Mouse (Mus musculus): Measurements from ENCODE around the gene Col10a1.
"Not testable (repeated sequence)": the region's sequence is repeated elsewhere in the genome, so short reads cannot be mapped to it uniquely, and the experiment has no call there.

Col10a1 gene

DNA sequence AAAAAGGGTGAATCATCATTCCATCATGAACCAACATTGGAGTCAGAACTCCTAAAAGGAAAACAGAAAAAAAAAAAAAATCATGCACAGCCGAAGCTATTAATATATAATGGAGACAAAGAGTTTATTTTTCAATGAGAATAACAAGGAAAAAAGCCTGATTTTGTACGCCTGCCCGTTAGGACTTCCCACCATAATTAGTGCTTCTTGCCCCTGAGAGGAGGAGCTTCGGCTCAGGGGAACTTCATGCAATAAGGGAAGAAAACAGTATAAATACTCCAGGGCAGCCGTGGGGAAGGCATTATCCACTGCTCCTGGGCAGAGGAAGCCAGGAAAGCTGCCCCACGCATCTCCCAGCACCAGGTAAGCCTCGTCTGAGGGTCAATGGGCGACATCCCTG lies at the start of gene Col10a1:
TSS of gene Col10a1 (plus strand) at position 301 of the 400 bp plus-strand sequence.
- no peak for DNase-seq (ENCODE audit: low read depth, low spot score)

DNA sequence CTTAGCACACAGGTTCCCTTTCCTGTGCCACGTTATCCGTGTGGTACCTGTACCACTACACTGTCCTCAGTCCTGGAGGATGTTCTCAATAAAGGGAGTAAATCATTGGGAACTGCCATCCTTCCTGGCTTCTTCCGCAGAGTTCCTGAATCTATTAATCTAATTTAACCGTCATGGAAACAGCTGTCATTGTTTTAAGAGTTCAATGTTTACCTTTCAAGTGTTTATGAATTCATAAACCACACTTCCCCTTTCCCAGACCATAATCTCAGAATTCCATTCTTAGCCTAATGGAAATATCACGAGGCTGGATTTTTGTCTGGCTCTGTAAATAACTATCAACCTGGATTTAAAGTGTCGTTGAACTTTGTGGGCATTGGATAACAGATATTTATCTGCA lies 48.8 kb upstream of the Col10a1 start:
- DNase-seq (ENCODE audit: low read depth, low spot score) = no peak

DNA sequence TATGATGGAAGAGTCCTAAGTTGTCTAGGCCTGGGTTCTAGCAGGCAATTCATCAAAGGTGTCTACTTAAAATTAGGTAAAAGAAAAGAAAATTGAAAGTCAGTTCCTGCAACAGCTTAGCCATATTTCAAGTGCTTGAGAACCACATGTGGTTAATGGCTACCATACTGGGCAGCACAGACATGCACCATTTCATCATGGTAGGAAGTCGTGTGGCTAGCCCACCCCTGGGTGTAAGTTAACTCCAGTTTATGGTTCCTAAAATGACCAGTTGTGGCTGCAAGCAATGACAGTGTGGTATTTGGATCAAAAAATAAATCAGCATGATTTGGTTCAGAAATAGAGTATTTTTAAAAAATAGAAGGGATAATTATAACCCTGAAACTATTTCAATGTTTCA lies 47.9 kb upstream of the Col10a1 start:
- DNase-seq (ENCODE audit: low read depth, low spot score) = no peak

DNA sequence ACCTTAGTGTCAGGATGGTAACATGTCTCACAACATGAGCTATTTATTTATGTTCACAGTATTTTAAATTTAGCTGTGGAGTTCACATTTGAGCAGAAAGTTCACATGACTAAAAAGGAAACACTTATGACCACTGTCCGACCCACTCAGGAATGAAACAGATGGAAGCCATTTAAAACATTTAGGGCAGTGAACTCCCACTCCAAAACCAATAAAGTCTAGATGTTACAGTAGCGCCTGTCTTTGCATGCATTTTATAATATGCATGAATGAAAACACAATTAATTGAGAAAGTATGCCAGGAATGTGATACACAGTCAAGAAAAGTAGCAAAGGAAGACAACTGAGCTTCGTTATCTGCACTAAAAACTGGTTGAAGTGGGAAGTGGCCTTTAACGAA lies 37.6 kb upstream of the Col10a1 start:
- DNase-seq (ENCODE audit: low read depth, low spot score) = no peak

DNA sequence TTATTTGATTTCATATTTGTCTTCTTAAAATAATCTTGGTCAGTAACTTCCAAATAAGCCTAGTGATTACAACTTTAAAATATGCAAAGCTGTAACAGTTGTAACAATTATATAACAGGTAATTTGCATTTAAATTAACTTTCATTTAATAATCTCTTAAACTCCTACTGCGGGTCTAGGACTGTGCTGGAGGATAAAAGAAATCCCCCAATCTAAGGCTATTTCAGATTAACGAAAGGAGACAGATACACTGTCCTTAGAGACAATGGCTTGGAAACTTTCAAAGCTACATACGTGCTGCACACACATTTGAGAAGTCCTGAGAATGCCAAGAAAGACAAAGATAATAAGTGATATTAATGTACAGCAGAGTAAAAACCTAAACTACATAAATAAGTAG lies 31.5 kb upstream of the Col10a1 start:
- no peak for DNase-seq (ENCODE audit: low read depth, low spot score)

DNA sequence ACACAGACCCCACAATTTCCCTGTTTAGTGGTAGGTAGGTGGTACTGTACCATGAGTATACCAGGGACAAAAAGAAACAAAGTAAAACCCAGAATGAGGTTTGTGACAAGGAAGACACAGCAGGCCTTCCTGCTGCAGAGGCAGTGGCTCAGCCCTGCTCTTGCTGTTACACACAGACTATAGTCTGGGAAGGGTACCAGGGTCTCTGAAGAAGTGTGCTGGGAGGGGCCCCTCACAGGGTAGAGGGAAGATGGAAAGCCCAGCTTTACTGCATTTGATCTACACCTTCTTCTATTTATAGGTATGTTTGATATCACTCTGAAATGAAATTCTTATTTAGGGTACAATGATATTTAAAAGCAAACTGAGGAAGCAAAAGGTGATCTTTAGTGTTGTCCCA lies 26.0 kb upstream of the Col10a1 start:
- no peak for DNase-seq (ENCODE audit: low read depth, low spot score)

DNA sequence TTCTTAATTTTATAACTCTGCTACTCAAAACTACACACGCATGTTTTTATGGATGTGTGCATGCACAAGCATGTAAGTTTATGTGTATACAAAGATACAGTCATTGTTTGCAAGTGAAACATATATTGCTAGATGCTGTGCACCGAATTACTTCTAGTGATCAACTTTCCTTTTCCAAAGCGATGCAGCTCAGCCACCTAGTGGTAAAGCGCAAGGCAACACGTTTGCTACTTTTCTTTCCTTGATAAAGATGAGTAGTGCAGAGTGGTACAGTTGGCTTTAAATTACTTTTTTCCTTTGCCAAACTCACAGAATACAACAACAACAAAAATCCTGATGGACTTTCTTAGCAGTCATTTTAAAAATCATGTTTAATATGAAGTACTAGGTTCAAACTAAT lies 21.6 kb upstream of the Col10a1 start:
- peak; percentile 26 for DNase-seq (ENCODE audit: low read depth, low spot score)

DNA sequence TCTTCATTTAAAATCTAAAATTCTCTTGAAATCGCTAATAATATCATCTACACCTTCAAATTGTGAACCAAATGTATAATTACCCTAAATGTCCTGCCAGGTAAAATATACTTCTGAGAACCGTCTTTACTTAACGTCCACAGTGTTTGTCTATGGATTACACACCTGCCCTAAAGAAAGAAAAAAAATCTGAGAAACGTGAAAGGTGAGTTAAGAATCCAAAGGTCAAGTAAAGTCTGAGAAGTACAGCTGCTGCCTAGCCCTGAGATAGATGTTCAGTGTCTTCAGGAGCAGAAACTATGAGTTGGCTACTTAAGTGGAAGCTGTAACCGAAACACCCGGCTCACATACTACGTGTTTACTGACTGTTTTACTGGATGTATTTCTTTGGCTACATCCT lies 16.4 kb upstream of the Col10a1 start:
- no peak for DNase-seq (ENCODE audit: low read depth, low spot score)

DNA sequence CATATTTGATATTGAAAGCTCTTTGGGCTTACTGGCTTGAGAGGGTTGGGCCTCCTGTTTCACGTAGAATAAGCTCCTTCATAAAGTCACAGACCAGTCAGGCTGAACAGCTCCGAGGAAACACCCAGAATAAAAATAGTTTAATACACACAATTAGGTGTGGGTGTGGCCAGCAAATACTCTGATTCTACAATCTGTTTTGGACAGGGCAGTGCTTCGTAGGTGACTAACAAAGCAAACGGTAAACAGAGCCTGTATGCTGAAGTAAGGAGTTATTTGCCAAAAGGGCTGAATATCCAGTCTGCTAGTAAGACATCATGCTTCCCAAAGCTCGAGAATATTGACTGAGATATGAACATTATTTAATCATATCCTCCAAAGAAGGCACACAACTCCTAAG lies 4.1 kb upstream of the Col10a1 start:
- DNase-seq (ENCODE audit: low read depth, low spot score) = no peak

DNA sequence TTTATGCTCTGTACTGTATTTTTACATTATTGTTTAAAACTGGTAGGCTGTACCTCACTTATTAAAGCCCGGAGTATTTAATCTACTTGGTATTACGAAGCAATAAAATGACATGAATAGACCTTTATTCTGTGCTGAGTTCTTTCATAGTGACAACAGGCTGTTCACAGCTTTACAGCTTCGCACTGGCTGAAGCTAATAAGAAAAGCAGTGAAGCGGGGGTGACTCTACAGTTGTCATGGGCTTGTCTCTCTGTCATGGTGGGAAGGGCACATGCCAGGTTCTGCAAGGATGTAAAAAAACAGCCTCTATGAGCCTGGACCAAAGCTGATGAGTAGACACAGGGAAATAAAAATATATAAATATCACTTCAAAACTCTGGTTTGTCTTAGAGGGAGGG lies 7.2 kb downstream of the Col10a1 start:
- DNase-seq (ENCODE audit: low read depth, low spot score) = no peak

DNA sequence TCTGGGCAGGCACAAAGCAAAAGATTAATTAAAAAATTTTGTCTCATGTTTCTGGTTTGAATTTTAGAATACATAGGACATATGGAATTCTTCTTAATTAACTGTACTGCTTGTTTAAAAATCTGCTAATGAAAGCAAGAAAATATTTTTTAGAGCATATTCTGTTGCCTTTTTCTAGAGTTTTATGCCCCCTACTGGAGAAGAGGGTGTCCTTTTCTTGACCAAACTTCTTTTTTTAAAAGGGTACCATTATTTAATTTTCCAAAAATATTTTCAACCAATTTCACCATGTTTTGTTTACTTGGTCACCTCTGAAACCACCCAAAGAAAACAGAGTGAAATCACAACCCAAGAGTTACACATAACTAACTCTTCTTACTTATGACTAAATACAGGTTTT lies 9.5 kb downstream of the Col10a1 start:
- peak; percentile 8 for DNase-seq (ENCODE audit: low read depth, low spot score)

DNA sequence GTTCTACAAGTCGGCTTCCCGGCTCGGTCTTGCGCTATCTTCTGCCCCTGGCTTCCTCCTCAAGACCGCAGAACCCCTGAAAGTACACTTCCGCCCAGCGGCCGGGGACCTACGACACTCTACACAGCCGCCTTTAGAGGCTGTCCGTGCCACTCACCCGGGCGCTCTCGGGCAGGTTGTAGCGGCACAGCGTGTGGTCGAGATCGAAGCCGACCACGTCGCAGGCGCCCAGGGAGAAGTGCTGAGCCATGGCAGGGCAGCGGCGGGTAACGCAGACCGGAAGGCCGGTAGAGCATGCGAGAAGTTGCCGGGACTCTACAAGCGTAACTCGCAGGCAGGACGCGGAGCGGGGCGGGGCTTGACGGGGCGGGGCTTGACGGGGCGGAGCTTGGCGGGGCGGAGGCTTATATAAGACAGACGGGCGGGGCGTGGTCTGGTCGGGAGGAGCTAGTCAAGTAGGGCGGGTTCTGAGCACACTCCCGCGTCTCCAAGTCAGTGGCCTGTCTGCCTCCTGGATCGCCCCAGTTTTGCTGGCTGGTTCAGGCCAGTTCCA lies 28.5 kb downstream of the Col10a1 start, which contains the start of gene Nt5dc1:
TSS of gene Nt5dc1 (minus strand) at position 349 of the 553 bp plus-strand sequence.
- DNase-seq (ENCODE audit: low read depth, low spot score) = peak; percentile 95

DNA sequence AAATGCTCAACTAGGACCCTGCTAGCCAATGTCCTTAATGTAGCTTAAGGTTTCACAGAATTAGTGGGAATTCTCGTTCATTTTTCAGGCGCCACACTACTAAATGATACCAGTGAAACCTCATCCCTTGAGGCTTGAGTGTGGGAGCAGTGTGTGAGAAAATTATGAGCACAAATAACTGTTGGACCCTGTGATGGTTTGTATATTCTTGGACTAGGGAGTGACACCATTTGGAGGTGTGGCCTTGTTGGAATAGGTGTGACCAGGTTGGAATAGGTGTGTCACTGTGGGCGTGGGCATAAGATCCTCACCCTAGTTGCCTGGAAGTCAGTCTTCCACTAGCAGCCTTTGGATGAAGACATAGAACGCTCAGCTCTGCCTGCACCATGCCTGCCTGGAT lies 29.0 kb downstream of the Col10a1 start:
- DNase-seq (ENCODE audit: low read depth, low spot score) = not testable (repeated sequence)

DNA sequence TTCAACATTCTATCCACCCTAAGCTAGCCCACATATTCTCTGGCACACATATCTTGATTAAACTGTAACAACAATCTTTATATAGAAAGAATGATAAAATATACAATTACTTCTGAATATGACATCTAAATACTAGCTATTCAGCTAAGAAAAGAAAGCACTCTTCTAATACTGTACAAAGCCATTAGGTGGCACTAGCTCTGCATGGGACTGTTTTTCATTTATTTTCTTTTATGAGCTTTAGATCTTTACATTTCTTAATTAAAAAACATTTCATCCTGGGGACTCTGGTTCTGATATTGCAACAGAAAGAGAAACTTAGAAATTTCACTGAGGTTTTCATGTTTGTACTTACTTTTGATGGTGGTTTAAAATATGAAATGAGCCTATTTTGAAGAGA lies 42.0 kb downstream of the Col10a1 start:
- DNase-seq (ENCODE audit: low read depth, low spot score) = peak; percentile 16

DNA sequence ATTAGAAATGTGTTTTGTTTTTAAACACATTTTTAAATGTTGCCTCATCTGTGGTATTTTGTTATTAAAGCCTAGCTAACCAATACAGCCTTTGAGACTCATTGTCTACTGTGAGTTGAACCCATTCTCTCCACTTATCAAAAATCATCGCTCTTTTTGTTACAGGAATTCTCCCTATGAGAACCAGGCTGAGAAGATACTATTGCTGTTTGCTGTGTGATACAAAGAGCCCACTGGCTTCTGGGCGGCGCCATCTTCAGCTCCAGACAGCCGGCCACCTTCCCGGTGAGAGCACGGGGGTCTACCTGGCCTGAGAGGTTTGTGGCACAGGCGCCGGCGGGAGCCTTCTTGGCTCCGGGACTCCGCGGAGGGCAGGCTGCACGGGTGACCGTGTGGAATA lies 44.4 kb downstream of the Col10a1 start:
- DNase-seq (ENCODE audit: low read depth, low spot score) = not testable (repeated sequence)
